Mouse (Mus musculus): ENCODE results near the gene Tssk3. TPM values are rescaled to one million over a fixed set of nuclear protein-coding genes. Genes with fewer than 3 reads are reported as not detected.

The Tssk3 gene
- total and polyA plus RNA-seq, 3 experiments = 0.13 TPM; not detected in 2

DNA sequence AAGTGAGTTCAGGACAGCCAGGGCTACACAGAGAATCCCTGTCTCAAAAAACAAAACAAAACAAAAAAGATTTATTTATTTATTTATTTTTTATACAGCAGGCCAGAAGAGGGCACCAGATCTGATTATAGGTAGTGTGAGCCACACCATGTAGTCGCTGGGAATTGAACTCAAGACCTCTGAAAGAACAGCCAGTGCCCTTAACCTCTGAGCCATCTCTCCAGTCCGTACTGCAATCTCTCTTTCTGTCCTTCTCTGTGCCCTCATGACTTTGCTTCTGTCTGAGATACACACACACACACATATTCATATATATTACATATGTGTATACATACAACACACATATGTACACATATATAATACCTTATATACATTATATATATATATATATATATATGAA is 40.0 kb downstream of the Tssk3 start:
- Histone ChIP-seq H3K4me3 (replicated peaks in 1 of 3; ENCODE audit: low read depth in 2 of 3, low read length in 2 of 3, poor library complexity in 1 of 3) (no peak overlapping the region), H3K36me3 (replicated peaks in 1 of 2; ENCODE audit: control insufficient read depth in 1 of 2, insufficient read depth in 1 of 2, low read length in 1 of 2) (no peaks in the 10 kb centered on the region), H3K9ac (ENCODE audit: insufficient read depth, low read depth) (no peak overlapping the region), H3K27ac (ENCODE audit: insufficient read depth, low read depth) (no peak overlapping the region), H3K4me2 (ENCODE audit: insufficient read depth, low read depth, poor library complexity, severe bottlenecking) (no peak overlapping the region), H3K79me2 (replicated peaks; ENCODE audit: control insufficient read depth, extremely low read depth, insufficient read depth, poor library complexity, severe bottlenecking) (no peaks in the 10 kb centered on the region), H3K9me3 (replicated peaks; ENCODE audit: low read length) (no peaks in the 10 kb centered on the region), H3K4me1 (ENCODE audit: control insufficient read depth in 1 of 2, insufficient read depth in 2 of 2) (peaks cover 0 to 11% of the 10 kb centered on the region in 2 experiments; a peak in 2 of 4 replicates), H3K27me3 (replicated peaks) (no peaks in the 10 kb centered on the region)
- dilution Hi-C loops (cut with MboI; ENCODE audit: extremely low pct_ligation_motif_present, extremely low pct_unique_long_range_greater_than_20kb, low sequenced_read_pairs) (no loop called here), in situ Hi-C loops (cut with MboI; ENCODE audit: low pct_ligation_motif_present, low pct_unique_long_range_greater_than_20kb, low sequenced_read_pairs) (loop anchor here (10.0 kb wide), 2 partner anchors 236 to 316 kb away; partner anchors contain the start of gene Fndc5)
- no peak for TF ChIP-seq ETS1 (conservative IDR thresholded peaks at IDR 0.05; ENCODE audit: low read depth, low read length)
- TF ChIP-seq ELF1 (IDR thresholded peaks at IDR 0.05; ENCODE audit: low read depth, low read length) = no peak
- no peak for TF ChIP-seq RCOR1 (conservative IDR thresholded peaks at IDR 0.05; ENCODE audit: low read depth, low read length)
- no peak for TF ChIP-seq PAX5 (IDR thresholded peaks at IDR 0.05; ENCODE audit: low read length)
- no peak for TF ChIP-seq MAFK (IDR thresholded peaks at IDR 0.05; ENCODE audit: insufficient replicate concordance, low read length)
- no peak for TF ChIP-seq MEF2A (IDR thresholded peaks at IDR 0.05; ENCODE audit: borderline replicate concordance, low read depth, low read length)
- TF ChIP-seq JUND (conservative IDR thresholded peaks at IDR 0.05; ENCODE audit: low read depth, low read length) = no peak
- no peak for DNase-seq (ENCODE audit: extremely low read depth)

DNA sequence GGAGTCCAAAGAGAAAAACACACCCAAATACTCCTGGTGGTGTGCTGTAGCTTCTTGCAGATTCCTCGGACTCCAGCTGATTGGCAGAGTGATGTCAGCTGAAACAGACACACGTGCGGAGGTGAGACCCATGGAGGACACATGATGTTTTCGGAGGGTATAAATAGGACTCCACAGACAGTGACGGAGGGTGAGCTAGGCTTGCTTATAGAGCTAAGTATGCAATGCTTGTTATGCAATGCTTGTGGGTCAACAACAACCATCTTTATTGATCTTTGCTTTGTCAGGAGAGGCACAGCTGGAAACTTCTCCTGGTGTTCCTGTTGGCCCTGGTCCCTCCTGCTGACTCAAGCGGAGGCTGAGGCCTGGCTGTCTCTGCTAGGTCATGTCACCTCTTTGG is 42.1 kb downstream of the Tssk3 start:
- H3K79me2 ChIP-seq (replicated peaks; ENCODE audit: control insufficient read depth, extremely low read depth, insufficient read depth, poor library complexity, severe bottlenecking) = no peaks in the 10 kb centered on the region
- no peak overlapping the region for H3K4me3 ChIP-seq (replicated peaks in 1 of 3; ENCODE audit: low read depth in 2 of 3, low read length in 2 of 3, poor library complexity in 1 of 3)
- no peaks in the 10 kb centered on the region for H3K36me3 ChIP-seq (replicated peaks in 1 of 2; ENCODE audit: control insufficient read depth in 1 of 2, insufficient read depth in 1 of 2, low read length in 1 of 2)
- no peak overlapping the region for H3K9ac ChIP-seq (ENCODE audit: insufficient read depth, low read depth)
- in situ Hi-C loops (cut with MboI; ENCODE audit: low pct_ligation_motif_present, low pct_unique_long_range_greater_than_20kb, low sequenced_read_pairs) = no loop called here
- no peak overlapping the region for H3K27ac ChIP-seq (ENCODE audit: insufficient read depth, low read depth)
- H3K4me1 ChIP-seq (ENCODE audit: control insufficient read depth in 1 of 2, insufficient read depth in 2 of 2) = peaks cover 0 to 3% of the 10 kb centered on the region in 2 experiments; a peak in 1 of 4 replicates
- H3K4me2 ChIP-seq (ENCODE audit: insufficient read depth, low read depth, poor library complexity, severe bottlenecking) = no peak overlapping the region
- no peaks in the 10 kb centered on the region for H3K27me3 ChIP-seq (replicated peaks)
- no peak for DNase-seq (ENCODE audit: extremely low read depth)
- dilution Hi-C loops (cut with MboI; ENCODE audit: extremely low pct_ligation_motif_present, extremely low pct_unique_long_range_greater_than_20kb, low sequenced_read_pairs) = no loop called here
- TF ChIP-seq CHD1 (IDR thresholded peaks at IDR 0.05; ENCODE audit: low read depth, low read length) (no peak), POLR2AphosphoS2 (IDR thresholded peaks at IDR 0.05; ENCODE audit: low read depth, low read length) (no peak), RAD21 (IDR thresholded peaks at IDR 0.05; ENCODE audit: low read depth, low read length) (no peak), POLR2A (IDR thresholded peaks at IDR 0.05; ENCODE audit: low read depth, low read length) (no peak), MAX (IDR thresholded peaks at IDR 0.05; ENCODE audit: low read length) (no peak), NRF1 (IDR thresholded peaks at IDR 0.05; ENCODE audit: low read depth, low read length) (no peak), TBP (conservative IDR thresholded peaks at IDR 0.05; ENCODE audit: low read depth, low read length) (no peak), UBTF (IDR thresholded peaks at IDR 0.05; ENCODE audit: low read depth, low read length) (no peak), MAZ (IDR thresholded peaks at IDR 0.05; ENCODE audit: low read depth, low read length) (no peak), JUND (conservative IDR thresholded peaks at IDR 0.05; ENCODE audit: low read depth, low read length) (no peak), USF1 (IDR thresholded peaks at IDR 0.05; ENCODE audit: low read depth, low read length) (no peak), CHD2 (IDR thresholded peaks at IDR 0.05; ENCODE audit: low read length) (no peak), RCOR1 (conservative IDR thresholded peaks at IDR 0.05; ENCODE audit: low read depth, low read length) (no peak), SIN3A (IDR thresholded peaks at IDR 0.05; ENCODE audit: low read length) (no peak), KAT2A (IDR thresholded peaks at IDR 0.05; ENCODE audit: insufficient replicate concordance, low read length) (no peak), BHLHE40 (IDR thresholded peaks at IDR 0.05; ENCODE audit: low read depth, low read length) (no peak), ZKSCAN1 (IDR thresholded peaks at IDR 0.05; ENCODE audit: borderline replicate concordance, low read depth, low read length) (no peak), USF2 (conservative IDR thresholded peaks at IDR 0.05; ENCODE audit: low read depth, low read length) (no peak), SMC3 (IDR thresholded peaks at IDR 0.05; ENCODE audit: low read depth, low read length) (no peak)
- no peaks in the 10 kb centered on the region for H3K9me3 ChIP-seq (replicated peaks; ENCODE audit: low read length)
